Mouse (Mus musculus) lung, postnatal 10 days (tissue): ENCODE measurements around the gene Evx2.

Source experiments
- DNase-seq: peaks from one replicate; pipeline ENCODE4 v3.0.0; 2021

Gene Evx2

GRCm38 (mm10) chr2:74695383-74695782 lies 36.0 kb upstream of the Evx2 start:
- DNase-seq: no peak

GRCm38 (mm10) chr2:74694066-74694465 lies 34.7 kb upstream of the Evx2 start:
- DNase-seq: no peak

GRCm38 (mm10) chr2:74693432-74693827 lies 34.1 kb upstream of the Evx2 start:
- no peak for DNase-seq

- DNase-seq: no peak
These were observed 33.6 kb upstream of the Evx2 start for GRCm38 (mm10) chr2:74692808-74693431.

- no peak for DNase-seq
These were observed 32.8 kb upstream of the Evx2 start for GRCm38 (mm10) chr2:74691995-74692807.

GRCm38 (mm10) chr2:74691022-74691951 lies 31.9 kb upstream of the Evx2 start, which contains the start of gene Hoxd10:
Hoxd10 (plus strand) TSS chr2:74691924.
- DNase-seq: peak; percentile 45

GRCm38 (mm10) chr2:74690338-74690716 lies 31.0 kb upstream of the Evx2 start:
- DNase-seq: no peak

GRCm38 (mm10) chr2:74689574-74690337 lies 30.4 kb upstream of the Evx2 start:
- DNase-seq: no peak

GRCm38 (mm10) chr2:74688795-74689573 lies 29.6 kb upstream of the Evx2 start:
- DNase-seq: no peak

GRCm38 (mm10) chr2:74687698-74688555 lies 28.6 kb upstream of the Evx2 start:
- DNase-seq: no peak

GRCm38 (mm10) chr2:74686988-74687697 lies 27.8 kb upstream of the Evx2 start:
- no peak for DNase-seq

GRCm38 (mm10) chr2:74686301-74686987 lies 27.1 kb upstream of the Evx2 start:
- DNase-seq: peak; percentile 67

GRCm38 (mm10) chr2:74685059-74685603 lies 25.8 kb upstream of the Evx2 start:
- no peak for DNase-seq

- no peak for DNase-seq
These were observed 24.7 kb upstream of the Evx2 start for GRCm38 (mm10) chr2:74684106-74684505.

- no peak for DNase-seq
These were observed 24.2 kb upstream of the Evx2 start for GRCm38 (mm10) chr2:74683471-74683951.

- no peak for DNase-seq
These were observed 23.4 kb upstream of the Evx2 start for GRCm38 (mm10) chr2:74682796-74683195.

GRCm38 (mm10) chr2:74681594-74682531 lies 22.5 kb upstream of the Evx2 start:
- no peak for DNase-seq
